Mouse (Mus musculus) spleen, postnatal 4 days (tissue): ENCODE results near the gene Rgl1.

Source experiments
- DNase-seq, 2 experiments: peaks; one replicate each; pipeline ENCODE4 v3.0.0; 2022; ENCODE audit warnings: low spot score in 2 of 2

Rgl1 gene

GRCm38 (mm10) chr1:152549061-152549738 lies 217.0 kb downstream of the Rgl1 start:
- no peak for DNase-seq

DNA sequence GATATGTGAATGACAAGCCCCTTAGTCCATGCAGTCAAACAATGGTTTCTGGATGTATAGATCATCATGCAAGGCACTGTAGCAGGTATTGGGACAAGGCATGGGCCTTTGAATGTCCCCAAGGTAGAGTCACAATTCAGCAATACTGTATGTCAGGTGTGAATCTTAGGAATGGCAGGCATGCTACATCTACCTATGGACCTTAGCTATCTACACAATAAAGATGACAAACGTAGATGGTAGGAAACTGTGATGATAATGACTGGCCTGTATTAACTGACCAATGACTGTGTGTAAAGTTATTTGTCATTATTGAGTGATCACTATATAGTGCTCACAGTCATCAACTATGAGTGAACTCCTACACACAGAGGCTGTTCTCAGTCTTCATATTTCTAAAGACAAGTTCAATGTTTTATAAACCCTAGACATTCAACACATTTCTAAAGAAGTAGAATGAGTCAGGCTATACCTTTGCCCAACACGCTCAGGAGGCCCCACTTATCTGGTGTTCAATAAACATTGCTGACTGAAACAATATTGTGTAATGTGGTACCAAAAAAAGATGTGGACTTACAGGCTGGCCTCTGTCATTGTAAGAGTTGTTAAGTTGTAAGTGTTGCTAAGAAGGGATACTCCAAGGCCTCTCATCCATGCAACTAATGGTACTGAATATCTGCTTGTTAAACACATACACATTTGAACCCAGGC lies 222.5 kb downstream of the Rgl1 start:
- no peak for DNase-seq

DNA sequence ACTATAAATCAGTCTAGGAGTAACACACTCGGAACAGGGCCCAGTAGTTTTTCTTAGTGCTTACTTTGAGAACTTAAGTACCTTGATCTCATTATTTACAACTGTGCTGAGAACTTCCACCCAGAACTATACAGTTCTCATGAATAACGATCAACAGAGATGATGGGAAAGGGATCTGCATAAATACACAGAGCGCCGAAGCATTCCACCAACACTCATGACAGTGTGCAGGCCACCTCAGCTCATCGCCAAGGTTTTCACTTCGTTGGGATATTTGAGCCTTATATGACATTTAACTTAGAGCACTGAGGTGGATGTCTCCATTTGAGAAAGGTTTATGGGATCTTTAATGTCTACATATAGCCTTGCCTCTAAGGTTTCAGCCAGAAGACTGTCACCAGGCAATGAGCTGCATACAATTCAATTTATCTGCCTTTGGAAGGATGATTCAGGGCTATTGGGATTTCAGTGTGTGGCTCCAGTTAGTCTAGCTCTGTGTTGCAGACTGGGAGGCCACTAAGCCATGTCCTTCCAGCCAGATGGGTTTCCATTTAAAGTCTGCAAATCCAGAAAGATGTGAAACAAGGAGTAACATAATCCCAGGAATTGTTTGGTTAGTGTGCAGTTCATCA lies 223.3 kb downstream of the Rgl1 start:
- no peak for DNase-seq

GRCm38 (mm10) chr1:152540304-152540887 lies 225.8 kb downstream of the Rgl1 start:
- no peak for DNase-seq

DNA sequence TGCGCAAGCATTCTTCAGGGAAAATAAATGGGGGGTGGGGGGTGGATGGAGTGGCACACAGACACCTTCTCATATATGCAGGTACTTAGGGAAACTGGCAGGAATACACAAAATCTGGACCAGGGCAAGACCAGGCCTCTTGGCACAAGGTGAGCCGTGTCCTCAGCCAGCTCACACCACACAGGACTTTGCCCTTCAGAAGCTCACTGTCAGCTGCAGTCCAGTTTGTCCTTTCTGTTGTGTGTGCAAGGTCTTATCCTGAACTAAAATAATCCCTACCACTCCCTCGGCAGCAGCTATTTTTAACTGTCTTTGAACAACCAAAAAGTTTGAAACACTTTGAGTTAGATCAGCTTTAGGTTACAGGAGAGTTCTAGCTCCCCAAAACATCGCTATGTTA lies 227.3 kb downstream of the Rgl1 start:
- no peak for DNase-seq

GRCm38 (mm10) chr1:152537186-152537585 lies 229.0 kb downstream of the Rgl1 start:
- DNase-seq = no peak

DNA sequence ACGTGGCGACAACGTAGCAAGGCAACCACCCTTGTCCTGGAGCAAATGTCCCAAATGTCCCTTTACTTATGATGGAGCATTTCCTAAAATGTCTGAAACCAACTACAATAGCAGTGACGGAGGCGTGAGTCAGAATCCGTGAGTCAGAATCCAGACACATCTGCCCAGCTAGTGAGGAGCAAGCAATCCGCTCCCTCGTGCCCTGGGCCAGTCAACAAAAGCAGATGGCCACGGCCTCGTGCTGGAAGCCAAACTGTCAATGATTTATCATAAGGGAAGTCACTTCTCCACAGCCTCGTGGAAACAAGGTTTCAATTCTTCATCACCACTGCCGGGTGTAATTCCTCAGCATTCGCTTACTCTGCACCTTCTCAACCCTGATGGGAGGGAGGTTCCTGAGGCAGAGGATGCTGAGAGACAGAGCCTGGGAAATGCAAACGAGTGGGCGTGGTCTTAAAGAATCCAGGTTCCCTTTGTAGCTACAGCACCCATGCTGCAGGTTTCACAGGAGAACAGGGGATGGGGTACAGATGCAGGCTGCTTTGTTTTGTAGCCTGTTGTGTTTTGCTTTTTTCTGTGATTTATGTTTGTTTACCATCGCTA lies 229.6 kb downstream of the Rgl1 start:
- DNase-seq = no peak

DNA sequence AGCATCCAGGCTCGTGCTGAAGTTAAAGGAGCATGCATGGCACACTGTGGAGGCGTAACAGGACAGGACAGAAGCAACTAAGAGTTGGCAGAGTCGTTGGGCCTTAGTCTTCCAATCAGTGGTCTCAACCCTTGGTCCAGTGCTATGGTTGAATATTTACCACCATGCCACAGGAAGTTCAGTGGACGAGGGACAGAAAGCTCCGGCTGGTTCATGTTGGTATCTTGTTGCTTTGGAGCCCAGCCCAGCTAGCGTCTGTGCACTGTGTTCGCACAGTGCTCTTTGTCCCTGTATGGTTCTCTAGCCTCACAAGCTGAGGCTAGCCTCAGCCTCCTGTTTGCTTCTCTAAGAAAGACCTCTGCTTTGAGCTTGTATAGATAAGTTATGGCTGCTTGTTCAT lies 231.6 kb downstream of the Rgl1 start:
- no peak for DNase-seq

DNA sequence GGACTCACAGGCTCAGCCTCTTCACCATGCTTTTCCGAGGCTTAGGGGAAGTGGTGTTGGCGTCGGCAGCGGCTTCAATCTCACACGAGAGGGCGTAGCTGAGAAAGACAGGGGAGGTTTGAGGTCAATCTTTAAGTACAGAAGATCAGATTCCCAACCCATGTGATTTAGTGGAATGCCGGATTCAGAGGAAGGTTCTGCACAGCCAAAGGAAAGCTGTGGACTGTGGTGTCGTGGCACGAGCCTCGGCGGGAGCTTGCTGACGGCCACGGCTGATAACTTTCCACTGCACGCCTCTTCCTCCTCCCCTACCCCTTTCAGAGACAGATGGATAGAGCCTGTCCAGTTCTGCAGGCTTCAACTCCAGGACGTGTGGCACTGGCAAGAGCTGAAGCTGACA lies 234.7 kb downstream of the Rgl1 start:
- no peak for DNase-seq

GRCm38 (mm10) chr1:152528778-152529177 lies 237.4 kb downstream of the Rgl1 start:
- DNase-seq = no peak

DNA sequence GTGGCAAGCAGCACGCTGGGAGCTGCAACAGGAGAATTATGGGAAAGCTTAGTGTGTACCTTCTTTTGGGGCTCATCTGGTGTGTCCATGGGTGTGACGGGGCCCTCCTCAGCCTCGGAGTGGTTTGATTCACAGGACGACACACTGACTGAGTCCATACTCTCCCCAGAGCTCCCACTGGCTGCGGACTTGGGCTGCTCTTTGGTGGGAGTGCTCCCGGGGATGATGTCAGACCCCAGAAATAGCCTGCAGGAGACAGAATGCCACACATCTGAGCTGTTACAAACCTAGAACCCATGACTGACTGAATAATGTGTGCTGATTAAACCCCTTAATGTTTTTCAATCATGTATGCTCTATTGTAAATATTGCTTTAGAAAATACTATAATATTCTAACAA lies 237.9 kb downstream of the Rgl1 start:
- no peak for DNase-seq

GRCm38 (mm10) chr1:152526154-152526553 lies 240.0 kb downstream of the Rgl1 start:
- no peak for DNase-seq

GRCm38 (mm10) chr1:152524987-152525648 lies 241.0 kb downstream of the Rgl1 start:
- peak; percentile 53 to 76 for DNase-seq

DNA sequence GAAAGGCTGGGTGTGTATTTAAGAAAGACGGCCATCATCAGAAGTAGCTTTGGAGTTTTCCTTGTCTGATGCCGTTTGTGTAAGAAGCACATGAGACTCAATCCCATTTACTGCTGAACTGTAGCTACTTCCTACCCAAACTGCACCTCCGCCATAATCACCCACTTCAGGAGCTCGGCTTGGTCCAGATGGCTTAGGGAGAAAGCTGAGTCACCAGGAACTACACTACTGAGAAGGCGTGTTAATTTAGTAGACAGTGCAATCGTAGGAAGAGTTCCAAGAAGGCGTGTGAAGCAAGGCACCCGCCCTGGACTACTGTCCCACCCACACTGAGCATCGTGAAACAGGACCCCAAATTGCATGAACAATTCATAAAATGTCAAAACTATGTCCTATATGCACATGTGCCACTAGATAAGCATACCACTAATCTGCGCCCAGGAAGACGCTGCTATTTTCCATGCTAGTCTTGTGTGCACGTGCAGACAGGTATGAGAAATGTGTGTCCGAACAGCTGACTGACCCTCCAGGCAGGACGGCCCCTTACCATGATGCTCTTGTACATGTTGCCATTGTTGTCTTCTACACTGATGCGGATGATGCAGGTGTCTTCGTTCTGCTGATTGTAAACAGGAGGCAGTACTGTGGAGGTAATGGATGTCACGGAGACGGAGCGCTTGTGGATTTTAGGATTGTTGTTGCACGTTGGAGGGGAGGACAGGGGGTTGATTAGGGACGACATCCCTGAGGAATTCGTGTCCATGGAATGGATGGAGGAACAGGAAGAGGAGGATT lies 241.9 kb downstream of the Rgl1 start:
- DNase-seq = no peak

GRCm38 (mm10) chr1:152523292-152523691 lies 242.9 kb downstream of the Rgl1 start:
- no peak for DNase-seq

DNA sequence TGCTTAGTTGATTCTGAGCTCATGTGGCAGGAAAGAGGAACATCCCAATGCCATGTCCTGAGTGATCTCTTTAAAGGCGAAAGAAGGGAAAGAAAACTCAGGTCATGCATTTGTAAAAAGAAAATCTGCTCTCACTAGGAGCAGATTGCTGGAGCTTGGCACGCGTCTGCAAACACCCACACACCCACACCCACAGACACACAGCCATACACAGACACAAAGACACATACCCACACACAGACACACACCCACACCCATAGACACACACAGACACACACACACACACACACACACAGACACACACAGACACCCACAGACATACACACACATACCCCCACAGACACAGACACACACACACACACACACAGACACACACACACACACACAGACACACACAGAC lies 243.9 kb downstream of the Rgl1 start:
- no peak for DNase-seq

- peak; percentile 61 to 79 for DNase-seq
Observed at GRCm38 (mm10) chr1:152520798-152521575, 245.2 kb downstream of the Rgl1 start.

- DNase-seq = no peak
Observed at GRCm38 (mm10) chr1:152518971-152519370, 247.2 kb downstream of the Rgl1 start.

GRCm38 (mm10) chr1:152517057-152517570 lies 249.0 kb downstream of the Rgl1 start:
- DNase-seq = no peak

DNA sequence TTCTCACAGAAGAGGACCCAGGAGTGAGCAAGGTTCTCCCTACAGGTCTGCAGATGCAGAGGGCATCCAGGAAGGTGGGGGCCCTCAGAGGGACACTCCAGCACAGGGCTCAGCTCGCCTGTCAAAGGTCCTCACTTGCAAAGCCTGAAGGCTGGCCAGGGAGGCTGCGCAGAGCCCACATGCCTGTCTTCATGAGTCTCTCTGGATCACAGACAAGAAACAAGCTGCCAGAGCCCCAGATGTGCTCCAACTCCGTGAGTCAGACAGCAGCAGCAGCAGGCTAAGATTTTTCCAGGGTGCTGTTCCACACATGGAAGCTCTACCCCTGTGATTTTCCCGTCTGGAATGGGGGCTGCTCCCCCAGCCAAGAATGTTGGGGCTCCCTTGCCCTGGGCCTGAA lies 251.9 kb downstream of the Rgl1 start:
- DNase-seq = no peak
